Mouse (Mus musculus): ENCODE measurements around the gene Dnmbp. TPM values are rescaled to one million over a fixed set of nuclear protein-coding genes. Genes with fewer than 3 reads are reported as not detected.

The Dnmbp gene
- polyA plus RNA-seq, 2 experiments = 1.3 to 2.2 TPM

GRCm38 (mm10) chr19:43900690-43901089, 39.3 kb downstream of the Dnmbp start:
- Histone ChIP-seq H3K9me3 (ENCODE audit: control insufficient read depth, low read length) (no peaks in the 10 kb centered on the region), H3K4me1 (replicated peaks; ENCODE audit: control insufficient read depth in 2 of 2, insufficient read depth in 2 of 2, low read length in 1 of 2) (no peaks in the 10 kb centered on the region), H3K27ac (no peak overlapping the region), H3K36me3 (replicated peaks; ENCODE audit: control insufficient read depth, insufficient read depth, low read depth) (no peaks in the 10 kb centered on the region), H3K27me3 (ENCODE audit: control insufficient read depth, insufficient read depth, low read length) (no peaks in the 10 kb centered on the region), H3K9ac (replicated peaks) (no peak overlapping the region), H3K4me2 (ENCODE audit: low read depth) (no peak overlapping the region), H3K4me3 (ENCODE audit: insufficient read depth in 1 of 2, low read depth in 2 of 2, low read length in 2 of 2) (no peak overlapping the region)
- WGBS (ENCODE audit: insufficient replicate concordance) = 71% methylated on average over 9 of the region's 9 CpGs
- no peak for TF ChIP-seq CTCF (IDR thresholded peaks at IDR 0.05; ENCODE audit: low read depth)
- TF ChIP-seq EP300 (IDR thresholded peaks at IDR 0.05; ENCODE audit: low read depth) = no peak
- ATAC-seq (ENCODE audit: insufficient read depth) (no peak), DNase-seq (ENCODE audit: low read depth in 3 of 3, low spot score in 3 of 3) (no peak)

GRCm38 (mm10) chr19:43898547-43898946, 41.4 kb downstream of the Dnmbp start:
- DNase-seq (ENCODE audit: low read depth in 3 of 3, low spot score in 3 of 3) (no peak), ATAC-seq (ENCODE audit: insufficient read depth) (no peak)
- H3K36me3 ChIP-seq (replicated peaks; ENCODE audit: control insufficient read depth, insufficient read depth, low read depth) = no peaks in the 10 kb centered on the region
- H3K9ac ChIP-seq (replicated peaks) = no peak overlapping the region
- H3K9me3 ChIP-seq (ENCODE audit: control insufficient read depth, low read length) = no peaks in the 10 kb centered on the region
- WGBS (ENCODE audit: insufficient replicate concordance) = 44% methylated on average over 10 of the region's 10 CpGs
- no peak overlapping the region for H3K27ac ChIP-seq
- no peaks in the 10 kb centered on the region for H3K4me1 ChIP-seq (replicated peaks; ENCODE audit: control insufficient read depth in 2 of 2, insufficient read depth in 2 of 2, low read length in 1 of 2)
- H3K4me2 ChIP-seq (ENCODE audit: low read depth) = no peak overlapping the region
- H3K4me3 ChIP-seq (ENCODE audit: insufficient read depth in 1 of 2, low read depth in 2 of 2, low read length in 2 of 2) = no peak overlapping the region
- H3K27me3 ChIP-seq (ENCODE audit: control insufficient read depth, insufficient read depth, low read length) = no peaks in the 10 kb centered on the region
- no peak for TF ChIP-seq CTCF (IDR thresholded peaks at IDR 0.05; ENCODE audit: low read depth)
- TF ChIP-seq EP300 (IDR thresholded peaks at IDR 0.05; ENCODE audit: low read depth) = no peak

GRCm38 (mm10) chr19:43896441-43896840, 43.5 kb downstream of the Dnmbp start:
- Histone ChIP-seq H3K36me3 (replicated peaks; ENCODE audit: control insufficient read depth, insufficient read depth, low read depth) (no peaks in the 10 kb centered on the region), H3K4me2 (ENCODE audit: low read depth) (no peak overlapping the region), H3K27ac (no peak overlapping the region), H3K4me3 (ENCODE audit: insufficient read depth in 1 of 2, low read depth in 2 of 2, low read length in 2 of 2) (no peak overlapping the region), H3K9ac (replicated peaks) (no peak overlapping the region), H3K4me1 (replicated peaks; ENCODE audit: control insufficient read depth in 2 of 2, insufficient read depth in 2 of 2, low read length in 1 of 2) (no peaks in the 10 kb centered on the region), H3K27me3 (ENCODE audit: control insufficient read depth, insufficient read depth, low read length) (no peaks in the 10 kb centered on the region), H3K9me3 (ENCODE audit: control insufficient read depth, low read length) (no peaks in the 10 kb centered on the region)
- ATAC-seq (ENCODE audit: insufficient read depth) (no peak), DNase-seq (ENCODE audit: low read depth in 3 of 3, low spot score in 3 of 3) (no peak)
- no peak for TF ChIP-seq EP300 (IDR thresholded peaks at IDR 0.05; ENCODE audit: low read depth)
- WGBS (ENCODE audit: insufficient replicate concordance) = 79% methylated on average over 14 of the region's 14 CpGs

GRCm38 (mm10) chr19:43895951-43896350, 44.0 kb downstream of the Dnmbp start:
- DNase-seq (ENCODE audit: low read depth in 3 of 3, low spot score in 3 of 3) (no peak), ATAC-seq (ENCODE audit: insufficient read depth) (no peak)
- TF ChIP-seq EP300 (IDR thresholded peaks at IDR 0.05; ENCODE audit: low read depth) = no peak
- TF ChIP-seq CTCF (IDR thresholded peaks at IDR 0.05; ENCODE audit: low read depth) = no peak
- H3K4me2 ChIP-seq (ENCODE audit: low read depth) = no peak overlapping the region
- no peaks in the 10 kb centered on the region for H3K36me3 ChIP-seq (replicated peaks; ENCODE audit: control insufficient read depth, insufficient read depth, low read depth)
- no peak overlapping the region for H3K4me3 ChIP-seq (ENCODE audit: insufficient read depth in 1 of 2, low read depth in 2 of 2, low read length in 2 of 2)
- H3K27ac ChIP-seq = no peak overlapping the region
- no peaks in the 10 kb centered on the region for H3K9me3 ChIP-seq (ENCODE audit: control insufficient read depth, low read length)
- no peak overlapping the region for H3K9ac ChIP-seq (replicated peaks)
- no peaks in the 10 kb centered on the region for H3K27me3 ChIP-seq (ENCODE audit: control insufficient read depth, insufficient read depth, low read length)
- 67% methylated on average over 5 of the region's 5 CpGs for WGBS (ENCODE audit: insufficient replicate concordance)
- H3K4me1 ChIP-seq (replicated peaks; ENCODE audit: control insufficient read depth in 2 of 2, insufficient read depth in 2 of 2, low read length in 1 of 2) = no peaks in the 10 kb centered on the region

- Histone ChIP-seq H3K27me3 (ENCODE audit: control insufficient read depth, insufficient read depth, low read length) (no peaks in the 10 kb centered on the region), H3K36me3 (replicated peaks; ENCODE audit: control insufficient read depth, insufficient read depth, low read depth) (no peaks in the 10 kb centered on the region), H3K4me3 (ENCODE audit: insufficient read depth in 1 of 2, low read depth in 2 of 2, low read length in 2 of 2) (no peak overlapping the region), H3K4me1 (replicated peaks; ENCODE audit: control insufficient read depth in 2 of 2, insufficient read depth in 2 of 2, low read length in 1 of 2) (no peaks in the 10 kb centered on the region), H3K27ac (no peak overlapping the region), H3K4me2 (ENCODE audit: low read depth) (no peak overlapping the region), H3K9me3 (ENCODE audit: control insufficient read depth, low read length) (no peaks in the 10 kb centered on the region), H3K9ac (replicated peaks) (no peak overlapping the region)
- ATAC-seq (ENCODE audit: insufficient read depth) (no peak), DNase-seq (ENCODE audit: low read depth in 3 of 3, low spot score in 3 of 3) (no peak)
- WGBS (ENCODE audit: insufficient replicate concordance) = 67% methylated on average over 9 of the region's 9 CpGs
- TF ChIP-seq EP300 (IDR thresholded peaks at IDR 0.05; ENCODE audit: low read depth) (no peak), CTCF (IDR thresholded peaks at IDR 0.05; ENCODE audit: low read depth) (no peak)
Measured at GRCm38 (mm10) chr19:43894821-43895220, 45.2 kb downstream of the Dnmbp start.

Measured in liver, embryonic 14.5 days (tissue).